Mouse (Mus musculus): Measurements from ENCODE around the gene Pdcd7.

Gene Pdcd7

GRCm38 (mm10) chr9:65390752-65391612 is 45.1 kb downstream of the Pdcd7 start:
- in situ Hi-C loops (cut with MboI; ENCODE audit: low pct_unique_long_range_greater_than_20kb in 1 of 2, low sequenced_read_pairs in 2 of 2, unreplicated experiment in 1 of 2) = no loop called here

- in situ Hi-C loops (cut with MboI; ENCODE audit: low pct_unique_long_range_greater_than_20kb in 1 of 2, low sequenced_read_pairs in 2 of 2, unreplicated experiment in 1 of 2) = no loop called here
These were observed 45.7 kb downstream of the Pdcd7 start, which contains the start of gene Kbtbd13 for GRCm38 (mm10) chr9:65391613-65391964. Gene Kbtbd13, minus strand, starts transcription at chr9:65391652.

DNA sequence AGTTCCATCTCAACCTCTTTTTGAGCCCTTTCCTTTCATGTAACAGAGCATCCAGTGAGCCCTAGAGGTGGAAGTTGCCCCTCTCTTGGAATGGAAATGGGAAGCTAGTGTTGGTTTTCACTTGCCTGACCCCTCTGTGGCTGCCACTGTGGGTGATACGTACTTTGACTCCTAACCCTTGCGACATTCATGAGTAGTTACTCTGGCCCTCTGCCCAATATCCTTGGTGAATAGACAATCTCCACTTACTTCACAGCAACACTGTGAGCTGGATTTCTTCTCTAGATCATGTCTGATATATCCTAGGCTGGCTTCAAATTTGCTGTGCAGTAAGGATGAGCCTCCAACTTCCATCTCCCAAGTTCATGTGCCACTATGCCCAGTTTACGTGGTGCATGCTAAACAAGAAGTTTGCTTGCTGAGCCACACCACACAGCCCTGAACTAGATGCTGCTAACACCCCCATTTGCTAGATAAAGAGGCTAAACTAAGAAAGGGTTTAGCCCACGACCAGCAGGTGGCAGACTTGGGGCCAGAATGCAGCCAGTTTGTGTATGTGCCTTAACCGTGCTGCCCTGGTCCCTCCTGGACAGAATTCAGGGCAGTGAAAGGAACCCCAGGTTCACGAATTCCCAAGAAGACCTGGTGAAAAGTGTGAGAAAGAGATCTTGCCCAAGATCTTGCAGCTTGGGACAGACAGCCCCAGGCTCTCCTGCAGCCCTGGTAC is 46.9 kb downstream of the Pdcd7 start:
- in situ Hi-C loops (cut with MboI; ENCODE audit: low pct_unique_long_range_greater_than_20kb in 1 of 2, low sequenced_read_pairs in 2 of 2, unreplicated experiment in 1 of 2) = no loop called here

DNA sequence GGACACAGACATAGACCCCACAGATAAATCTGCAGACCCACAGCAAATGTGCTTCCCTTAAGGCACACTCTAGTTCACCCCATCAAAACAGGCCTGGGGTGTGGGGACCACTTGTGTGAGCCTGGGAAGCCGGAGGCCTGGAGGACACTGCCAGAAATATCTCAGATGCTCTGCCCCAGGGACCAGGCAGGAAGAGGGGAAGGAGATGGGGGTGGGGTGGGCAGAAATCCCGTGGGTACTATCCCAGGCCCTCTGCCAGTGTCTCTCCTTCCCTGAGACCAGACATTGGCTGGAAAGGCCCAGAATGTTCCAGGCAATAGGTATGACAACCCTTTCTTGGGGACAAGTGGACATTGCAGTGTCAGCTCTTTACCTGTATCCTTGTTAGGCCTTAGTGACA is 47.7 kb downstream of the Pdcd7 start:
- in situ Hi-C loops (cut with MboI; ENCODE audit: low pct_unique_long_range_greater_than_20kb in 1 of 2, low sequenced_read_pairs in 2 of 2, unreplicated experiment in 1 of 2) = no loop called here

DNA sequence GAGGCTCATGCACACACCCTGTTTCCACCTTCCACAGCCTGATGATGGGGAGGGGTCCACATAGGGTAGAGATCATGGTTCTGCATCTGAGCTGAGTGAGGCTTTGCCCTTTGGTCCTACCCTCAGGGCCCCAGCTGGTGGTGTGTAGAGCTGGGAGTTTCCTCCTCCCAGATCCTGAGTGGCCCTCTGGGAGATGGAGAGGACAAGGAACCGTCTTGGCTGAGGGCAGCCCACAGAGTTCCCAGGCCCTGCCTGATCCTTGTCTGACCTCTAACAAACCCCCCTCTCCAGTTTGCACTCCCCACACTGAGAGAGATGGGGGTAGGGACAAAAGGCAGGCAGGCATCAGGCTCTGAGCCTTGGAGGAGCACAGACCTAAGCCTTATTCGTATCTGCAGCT is 48.5 kb downstream of the Pdcd7 start:
- in situ Hi-C loops (cut with MboI; ENCODE audit: low pct_unique_long_range_greater_than_20kb in 1 of 2, low sequenced_read_pairs in 2 of 2, unreplicated experiment in 1 of 2) = no loop called here

- in situ Hi-C loops (cut with MboI; ENCODE audit: low pct_unique_long_range_greater_than_20kb in 1 of 2, low sequenced_read_pairs in 2 of 2, unreplicated experiment in 1 of 2) = no loop called here
These were observed 52.4 kb downstream of the Pdcd7 start, which contains the start of gene Rasl12 for GRCm38 (mm10) chr9:65398279-65398678. Gene Rasl12, plus strand, starts transcription at chr9:65398506.

DNA sequence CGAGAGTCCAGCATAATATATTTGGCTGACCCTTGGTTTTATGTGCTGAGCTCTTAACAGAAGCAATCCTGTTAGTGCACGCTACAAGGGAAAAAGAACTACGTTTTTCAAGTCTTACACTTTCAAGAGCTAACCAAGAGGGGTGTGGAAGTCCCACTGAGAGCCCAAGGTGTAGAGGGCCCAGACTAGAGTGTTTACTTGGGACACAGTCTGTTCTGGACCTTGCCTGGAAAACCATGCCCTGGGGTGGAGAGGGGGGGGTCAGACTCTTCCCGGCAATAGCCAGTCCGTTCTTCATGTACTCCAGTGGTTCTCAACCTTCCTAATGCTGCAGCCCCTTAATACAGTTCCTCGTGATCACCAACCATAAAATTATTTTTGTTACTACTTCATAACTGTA is 54.0 kb downstream of the Pdcd7 start:
- in situ Hi-C loops (cut with MboI; ENCODE audit: low pct_unique_long_range_greater_than_20kb in 1 of 2, low sequenced_read_pairs in 2 of 2, unreplicated experiment in 1 of 2) = no loop called here

GRCm38 (mm10) chr9:65404331-65405183 is 58.7 kb downstream of the Pdcd7 start:
- in situ Hi-C loops (cut with MboI; ENCODE audit: low pct_unique_long_range_greater_than_20kb in 1 of 2, low sequenced_read_pairs in 2 of 2, unreplicated experiment in 1 of 2) = no loop called here

GRCm38 (mm10) chr9:65405184-65405449 is 59.2 kb downstream of the Pdcd7 start:
- in situ Hi-C loops (cut with MboI; ENCODE audit: low pct_unique_long_range_greater_than_20kb in 1 of 2, low sequenced_read_pairs in 2 of 2, unreplicated experiment in 1 of 2) = no loop called here

- in situ Hi-C loops (cut with MboI; ENCODE audit: low pct_unique_long_range_greater_than_20kb in 1 of 2, low sequenced_read_pairs in 2 of 2, unreplicated experiment in 1 of 2) = no loop called here
These were observed 61.4 kb downstream of the Pdcd7 start for GRCm38 (mm10) chr9:65407327-65407726.

- in situ Hi-C loops (cut with MboI; ENCODE audit: low pct_unique_long_range_greater_than_20kb in 1 of 2, low sequenced_read_pairs in 2 of 2, unreplicated experiment in 1 of 2) = no loop called here
These were observed 62.0 kb downstream of the Pdcd7 start for GRCm38 (mm10) chr9:65407861-65408260.

GRCm38 (mm10) chr9:65408871-65409295 is 63.0 kb downstream of the Pdcd7 start:
- in situ Hi-C loops (cut with MboI; ENCODE audit: low pct_unique_long_range_greater_than_20kb in 1 of 2, low sequenced_read_pairs in 2 of 2, unreplicated experiment in 1 of 2) = no loop called here

Measured in mouse embryonic stem cell (cell line).